Mouse (Mus musculus): ENCODE measurements around the gene Oasl2.
"Not testable (repeated sequence)": the region's sequence is repeated elsewhere in the genome, so short reads cannot be mapped to it uniquely, and the experiment has no call there.

Oasl2 gene

GRCm38 (mm10) chr5:114896688-114897373 is at the start of gene Oasl2:
Gene Oasl2, plus strand, starts transcription at chr5:114896936.
- DNase-seq (ENCODE audit: low spot score): peak; percentile 7

GRCm38 (mm10) chr5:114851565-114852236 is 45.0 kb upstream of the Oasl2 start:
- DNase-seq (ENCODE audit: low spot score): no peak

- not testable (repeated sequence) for DNase-seq (ENCODE audit: low spot score)
These were observed 43.4 kb upstream of the Oasl2 start, which contains the start of gene 4930519G04Rik for GRCm38 (mm10) chr5:114853364-114853763. Gene 4930519G04Rik, plus strand, starts transcription at chr5:114853664.

GRCm38 (mm10) chr5:114858582-114858981 is 38.2 kb upstream of the Oasl2 start, which contains the start of gene Gm9936:
Gene Gm9936, minus strand, starts transcription at chr5:114858682.
- no peak for DNase-seq (ENCODE audit: low spot score)

- peak; percentile 68 for DNase-seq (ENCODE audit: low spot score)
These were observed 37.5 kb upstream of the Oasl2 start for GRCm38 (mm10) chr5:114859253-114859652.

- no peak for DNase-seq (ENCODE audit: low spot score)
These were observed 35.0 kb upstream of the Oasl2 start for GRCm38 (mm10) chr5:114861730-114862129.

GRCm38 (mm10) chr5:114864813-114865212 is 31.9 kb upstream of the Oasl2 start:
- no peak for DNase-seq (ENCODE audit: low spot score)

- DNase-seq (ENCODE audit: low spot score): no peak
These were observed 31.5 kb upstream of the Oasl2 start for GRCm38 (mm10) chr5:114865279-114865678.

- DNase-seq (ENCODE audit: low spot score): peak; percentile 17
These were observed 20.9 kb upstream of the Oasl2 start for GRCm38 (mm10) chr5:114875858-114876257.

GRCm38 (mm10) chr5:114876331-114876730 is 20.4 kb upstream of the Oasl2 start:
- DNase-seq (ENCODE audit: low spot score): no peak

GRCm38 (mm10) chr5:114877487-114877886 is 19.2 kb upstream of the Oasl2 start:
- DNase-seq (ENCODE audit: low spot score): no peak

GRCm38 (mm10) chr5:114879399-114879798 is 17.3 kb upstream of the Oasl2 start:
- no peak for DNase-seq (ENCODE audit: low spot score)

GRCm38 (mm10) chr5:114882319-114882718 is 14.4 kb upstream of the Oasl2 start:
- DNase-seq (ENCODE audit: low spot score): not testable (repeated sequence)

GRCm38 (mm10) chr5:114883022-114883421 is 13.7 kb upstream of the Oasl2 start:
- DNase-seq (ENCODE audit: low spot score): no peak

- DNase-seq (ENCODE audit: low spot score): no peak
These were observed 9.9 kb upstream of the Oasl2 start for GRCm38 (mm10) chr5:114886801-114887200.

GRCm38 (mm10) chr5:114888995-114889394 is 7.7 kb upstream of the Oasl2 start:
- no peak for DNase-seq (ENCODE audit: low spot score)

- no peak for DNase-seq (ENCODE audit: low spot score)
These were observed 1.2 kb upstream of the Oasl2 start for GRCm38 (mm10) chr5:114895542-114895941.

- DNase-seq (ENCODE audit: low spot score): peak; percentile 18
These were observed 648 bp downstream of the Oasl2 start for GRCm38 (mm10) chr5:114897374-114897793.

GRCm38 (mm10) chr5:114898857-114899256 is 2.1 kb downstream of the Oasl2 start:
- no peak for DNase-seq (ENCODE audit: low spot score)

GRCm38 (mm10) chr5:114902413-114902812 is 5.7 kb downstream of the Oasl2 start:
- DNase-seq (ENCODE audit: low spot score): no peak

- no peak for DNase-seq (ENCODE audit: low spot score)
These were observed 12.0 kb downstream of the Oasl2 start for GRCm38 (mm10) chr5:114908598-114909305.

- DNase-seq (ENCODE audit: low spot score): no peak
These were observed 16.9 kb downstream of the Oasl2 start for GRCm38 (mm10) chr5:114913686-114914085.

- no peak for DNase-seq (ENCODE audit: low spot score)
These were observed 18.1 kb downstream of the Oasl2 start for GRCm38 (mm10) chr5:114914855-114915254.

All from ovary, postnatal 36 days (tissue).